Mouse (Mus musculus): ENCODE data around the gene Katnb1.

GRCm38 (mm10) chr8:95079305-95079704 lies 1.7 kb upstream of the Katnb1 start:
- TF ChIP-seq CTCF (IDR thresholded peaks at IDR 0.05; ENCODE audit: low read depth), result no peak
- TF ChIP-seq EP300 (IDR thresholded peaks at IDR 0.05; ENCODE audit: low read depth), result no peak

Measured in liver, postnatal 0 days (tissue).